Mouse (Mus musculus): Measurements from ENCODE around the gene Gpr27.

Gene Gpr27

GRCm38 (mm10) chr6:99677325-99677724, 15.2 kb upstream of the Gpr27 start:
- DNase-seq (ENCODE audit: low spot score), result no peak

GRCm38 (mm10) chr6:99678108-99678507, 14.4 kb upstream of the Gpr27 start:
- no peak for DNase-seq (ENCODE audit: low spot score)

- no peak for DNase-seq (ENCODE audit: low spot score)
These were observed 8.5 kb upstream of the Gpr27 start for GRCm38 (mm10) chr6:99683974-99684373.

GRCm38 (mm10) chr6:99684899-99685298, 7.6 kb upstream of the Gpr27 start:
- DNase-seq (ENCODE audit: low spot score), result no peak

DNA sequence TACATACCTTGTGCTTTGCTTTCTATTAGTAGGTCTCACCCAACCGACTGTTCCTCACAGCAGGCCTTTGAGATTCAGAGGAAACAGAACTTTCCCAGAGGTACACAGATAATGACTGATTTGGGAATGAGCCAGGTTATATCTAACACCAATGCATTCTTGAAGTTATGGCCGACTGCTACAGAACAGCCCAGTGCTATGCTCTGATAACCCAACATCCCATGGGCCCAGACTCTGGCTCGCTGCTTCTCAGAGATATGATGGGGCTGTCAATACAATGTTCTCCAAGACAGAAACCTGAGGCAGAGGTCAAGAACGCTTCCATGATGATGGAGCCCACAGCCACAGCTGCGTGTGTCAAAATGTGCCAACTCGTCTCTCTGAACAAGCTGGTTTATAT, 4.0 kb upstream of the Gpr27 start:
- no peak for DNase-seq (ENCODE audit: low spot score)

DNA sequence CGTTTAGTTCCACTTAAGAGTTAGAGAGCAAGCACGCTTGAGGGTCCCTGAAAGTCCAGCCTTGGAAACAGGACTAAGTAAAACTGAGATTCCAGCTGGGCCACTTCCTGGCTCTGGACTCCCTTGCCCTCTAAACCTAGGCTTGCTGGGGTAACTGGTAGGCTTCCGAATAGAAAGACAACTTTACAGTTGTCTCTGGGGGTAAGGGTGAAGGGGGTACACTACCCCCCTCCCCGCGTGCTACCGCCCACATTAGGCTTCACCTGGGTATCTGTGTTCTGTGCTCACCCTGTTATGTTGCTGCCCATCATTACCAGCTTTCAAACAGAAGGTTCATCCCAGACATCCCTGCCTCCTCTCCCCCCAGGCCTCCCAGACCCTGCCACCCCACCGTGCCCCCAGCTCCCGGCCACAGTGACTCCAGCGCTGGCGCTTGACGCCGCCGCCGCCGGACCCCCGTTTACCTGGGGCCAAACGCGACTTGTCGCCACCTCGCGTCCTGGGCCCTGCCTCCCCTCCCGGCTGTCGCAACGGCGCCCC, 743 bp upstream of the Gpr27 start:
- no peak for DNase-seq (ENCODE audit: low spot score)

DNA sequence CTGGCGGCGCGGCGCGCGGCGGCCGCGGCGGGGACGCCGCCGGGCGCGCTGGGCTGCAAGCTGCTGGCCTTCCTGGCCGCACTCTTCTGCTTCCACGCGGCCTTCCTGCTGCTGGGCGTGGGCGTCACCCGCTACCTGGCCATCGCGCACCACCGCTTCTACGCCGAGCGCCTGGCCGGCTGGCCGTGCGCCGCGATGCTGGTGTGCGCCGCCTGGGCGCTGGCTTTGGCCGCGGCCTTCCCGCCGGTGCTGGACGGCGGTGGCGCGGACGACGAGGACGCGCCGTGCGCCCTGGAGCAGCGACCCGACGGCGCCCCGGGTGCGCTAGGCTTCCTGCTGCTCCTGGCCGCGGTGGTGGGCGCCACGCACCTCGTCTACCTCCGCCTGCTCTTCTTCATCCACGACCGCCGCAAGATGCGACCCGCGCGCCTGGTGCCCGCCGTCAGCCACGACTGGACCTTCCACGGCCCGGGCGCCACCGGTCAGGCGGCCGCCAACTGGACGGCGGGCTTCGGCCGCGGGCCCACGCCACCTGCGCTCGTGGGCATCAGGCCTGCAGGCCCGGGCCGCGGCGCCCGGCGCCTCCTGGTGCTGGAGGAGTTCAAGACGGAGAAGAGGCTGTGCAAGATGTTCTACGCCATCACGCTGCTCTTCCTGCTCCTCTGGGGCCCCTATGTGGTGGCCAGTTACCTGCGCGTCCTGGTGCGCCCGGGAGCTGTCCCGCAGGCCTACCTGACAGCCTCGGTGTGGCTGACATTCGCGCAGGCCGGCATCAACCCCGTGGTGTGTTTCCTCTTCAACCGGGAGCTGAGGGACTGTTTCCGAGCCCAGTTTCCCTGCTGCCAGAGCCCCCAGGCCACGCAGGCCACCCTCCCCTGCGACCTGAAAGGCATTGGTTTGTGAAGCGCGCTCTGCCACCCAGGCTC, 700 bp downstream of the Gpr27 start:
- DNase-seq (ENCODE audit: low spot score), result no peak

DNA sequence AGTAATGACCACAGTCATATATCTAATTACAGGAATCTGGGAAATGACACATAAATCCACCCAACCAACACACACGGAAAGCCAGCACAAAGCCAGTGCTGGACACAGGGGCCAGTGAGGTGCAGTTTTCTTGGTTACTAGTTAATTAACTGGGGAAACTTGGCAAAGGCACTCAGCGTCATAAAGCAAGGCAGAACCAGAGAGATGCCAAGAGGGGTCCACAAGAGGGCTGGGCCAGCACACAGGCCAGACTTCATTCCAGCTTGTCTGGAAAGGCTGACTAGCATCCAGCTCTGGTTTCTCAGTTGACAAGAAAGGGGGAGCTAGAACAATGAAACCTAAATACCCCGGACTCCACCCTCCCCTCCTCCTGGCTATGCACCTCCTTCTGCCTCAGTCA, 8.0 kb downstream of the Gpr27 start:
- no peak for DNase-seq (ENCODE audit: low spot score)

- DNase-seq (ENCODE audit: low spot score), result no peak
These were observed 19.2 kb downstream of the Gpr27 start for GRCm38 (mm10) chr6:99711576-99712101.

GRCm38 (mm10) chr6:99713256-99713655, 20.8 kb downstream of the Gpr27 start:
- no peak for DNase-seq (ENCODE audit: low spot score)

DNA sequence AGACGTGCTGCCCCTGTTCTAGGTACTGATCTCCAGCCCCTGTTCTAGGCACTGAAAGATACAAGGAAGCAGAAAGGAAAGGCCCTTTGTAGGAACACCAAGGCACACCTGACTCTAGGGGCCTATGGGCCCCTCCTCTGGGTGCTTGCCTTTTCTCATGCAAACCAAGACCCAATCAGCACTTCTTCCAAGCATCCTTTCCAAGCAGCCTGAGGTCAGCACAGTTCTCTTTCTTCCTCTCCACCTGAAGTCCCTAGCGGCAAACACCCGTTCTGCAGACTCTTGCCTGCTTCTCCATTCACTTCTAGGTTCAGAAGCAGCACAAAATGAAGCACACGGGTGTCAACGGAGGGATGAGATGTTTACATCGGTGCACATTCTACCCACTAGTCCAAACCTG, 22.7 kb downstream of the Gpr27 start:
- DNase-seq (ENCODE audit: low spot score), result no peak

DNA sequence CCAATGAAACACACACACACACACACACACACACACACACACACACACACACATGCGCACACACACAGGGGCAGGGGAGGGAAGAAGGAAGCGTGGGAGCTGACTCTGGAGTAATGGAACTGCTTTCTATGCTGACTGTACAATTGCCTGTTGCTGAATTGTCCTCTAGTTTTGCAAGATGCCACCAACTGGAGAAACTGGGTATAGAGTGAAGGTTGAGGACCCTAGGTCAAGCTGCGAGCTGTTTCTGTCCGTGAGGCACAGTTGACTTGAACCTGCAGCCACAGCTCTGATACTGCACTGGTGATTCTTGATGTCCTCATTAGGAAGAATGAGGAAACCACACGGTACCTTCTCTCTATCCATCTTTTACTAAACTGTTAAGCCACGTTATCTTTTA, 23.4 kb downstream of the Gpr27 start:
- no peak for DNase-seq (ENCODE audit: low spot score)

GRCm38 (mm10) chr6:99721032-99721431, 28.6 kb downstream of the Gpr27 start:
- no peak for DNase-seq (ENCODE audit: low spot score)

DNA sequence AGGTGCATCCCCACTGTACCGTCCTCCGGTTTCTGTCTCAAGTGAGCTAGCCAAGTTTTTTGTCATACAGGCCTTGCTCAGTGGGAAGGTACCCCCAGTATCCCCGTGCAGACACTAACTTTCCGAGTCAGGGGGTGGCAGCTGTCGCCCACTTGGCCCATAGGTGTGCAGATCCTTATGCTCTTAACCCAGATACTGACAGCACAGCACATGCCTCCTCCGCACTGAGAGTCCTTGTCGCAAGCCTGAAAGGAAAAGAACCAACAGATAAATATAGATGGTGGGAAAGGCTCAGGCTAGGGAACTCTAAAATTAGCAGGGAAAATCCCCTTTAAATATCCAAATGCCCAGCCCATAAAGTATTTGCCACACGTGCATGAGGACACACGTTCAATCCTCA, 29.9 kb downstream of the Gpr27 start:
- DNase-seq (ENCODE audit: low spot score), result no peak

DNA sequence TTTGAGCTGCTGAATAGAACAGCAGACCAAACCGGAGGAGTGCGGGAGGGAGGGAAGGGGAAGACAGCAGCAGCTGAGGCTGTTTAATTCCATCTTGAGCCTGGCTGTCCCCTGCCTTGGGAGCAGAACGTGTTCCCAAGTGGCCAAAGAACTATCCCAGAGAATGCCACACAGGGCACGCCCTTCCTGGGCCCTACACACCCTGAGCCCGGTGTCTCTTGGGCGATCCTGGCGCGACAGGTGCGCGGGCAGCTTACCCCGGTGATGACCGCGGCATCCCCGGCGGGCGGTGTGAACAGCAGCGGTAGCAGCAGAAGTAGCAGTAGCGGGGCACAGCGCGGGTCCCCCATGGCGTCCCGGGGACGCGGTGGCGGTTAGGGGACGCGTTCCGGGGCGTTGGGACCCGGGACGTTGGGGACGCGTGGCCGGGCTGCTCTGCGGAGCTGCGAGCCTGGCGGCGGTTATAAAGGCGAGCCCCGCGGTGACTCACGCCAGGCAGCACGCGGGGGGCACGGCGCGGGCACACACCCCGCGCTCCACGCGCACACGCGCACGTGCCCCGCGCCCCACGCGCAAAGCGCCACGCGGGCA, 33.6 kb downstream of the Gpr27 start, which contains the start of gene Prok2:
Gene Prok2, minus strand, starts transcription at position 422 of the 591 bp plus-strand sequence.
- DNase-seq (ENCODE audit: low spot score), result no peak

GRCm38 (mm10) chr6:99726576-99727303, 34.3 kb downstream of the Gpr27 start:
- no peak for DNase-seq (ENCODE audit: low spot score)

DNA sequence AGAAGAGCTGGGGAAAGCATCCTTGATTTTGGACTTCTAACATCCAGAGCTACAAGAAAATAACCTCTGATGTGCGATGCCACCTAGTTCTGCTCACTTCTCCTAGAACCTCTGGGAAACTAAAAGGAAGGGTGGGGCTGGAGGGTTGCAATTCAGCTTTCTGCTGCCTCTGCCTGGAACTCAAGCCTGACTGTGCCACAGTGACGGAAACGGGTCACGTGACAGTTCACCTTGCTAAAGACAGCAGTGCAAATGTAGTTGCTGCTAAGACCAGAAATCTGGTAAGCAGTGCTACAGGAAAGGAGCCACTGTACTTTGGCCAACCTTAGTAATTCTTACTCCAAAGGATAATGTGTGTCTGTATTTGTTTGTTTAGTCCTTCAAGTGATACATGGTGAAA, 37.4 kb downstream of the Gpr27 start:
- no peak for DNase-seq (ENCODE audit: low spot score)

DNA sequence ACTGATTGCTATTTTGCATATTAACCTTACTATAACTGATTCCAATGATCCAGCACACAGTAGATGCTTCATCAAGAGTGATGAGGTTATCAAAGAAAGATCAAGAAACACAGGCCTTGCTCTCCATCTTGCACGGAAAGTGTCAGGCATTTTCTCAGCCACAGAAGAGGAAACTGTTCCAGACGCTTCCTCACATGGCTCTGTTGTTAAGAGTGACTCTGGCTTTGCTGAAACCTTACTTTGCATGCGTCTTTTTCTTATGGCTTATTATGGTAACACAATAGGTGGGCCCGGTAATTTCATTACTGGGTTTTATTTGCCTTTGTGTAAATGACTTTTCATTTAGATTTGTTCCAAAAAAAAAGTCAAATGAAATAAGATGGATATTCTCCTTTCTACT, 39.4 kb downstream of the Gpr27 start:
- no peak for DNase-seq (ENCODE audit: low spot score)

- DNase-seq (ENCODE audit: low spot score), result no peak
These were observed 40.2 kb downstream of the Gpr27 start for GRCm38 (mm10) chr6:99732673-99733072.

DNA sequence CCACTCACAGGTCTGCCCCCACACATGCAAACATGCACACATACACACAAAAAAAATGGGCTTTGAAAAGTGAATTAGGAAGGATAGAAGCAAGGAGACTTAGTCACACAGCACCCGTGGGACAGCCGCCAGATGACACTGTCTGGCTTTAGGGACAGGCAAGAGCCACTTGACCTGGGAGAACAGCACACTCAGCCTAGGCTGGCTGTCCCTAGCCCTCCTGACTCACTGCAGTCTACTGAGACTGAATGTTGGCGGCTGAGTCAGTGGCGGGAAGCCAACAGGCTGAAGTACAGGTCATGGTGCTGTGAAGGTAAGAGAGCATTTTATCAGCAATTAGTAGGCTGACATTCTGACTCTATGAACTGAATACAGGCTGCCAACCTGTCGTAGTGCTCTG, 42.2 kb downstream of the Gpr27 start:
- DNase-seq (ENCODE audit: low spot score), result no peak

DNA sequence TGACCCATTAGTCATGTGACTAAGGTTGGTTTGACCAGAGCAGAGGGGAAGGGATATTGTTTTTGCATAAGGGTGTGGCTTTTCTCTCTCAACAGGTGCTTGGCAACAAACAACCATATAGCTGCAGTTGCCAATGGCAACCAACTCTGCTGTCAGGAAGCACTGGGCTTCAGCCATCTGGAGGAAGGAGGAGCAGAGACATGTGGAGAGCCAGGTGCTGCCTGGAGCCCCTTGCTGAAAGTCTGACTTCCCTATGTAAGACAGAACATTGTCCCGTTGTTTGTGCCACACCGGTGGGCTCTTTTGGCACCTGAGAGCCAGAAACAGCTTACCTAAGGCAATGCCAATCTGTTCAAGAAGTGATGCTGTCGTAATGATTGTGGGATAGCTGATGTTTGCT, 50.4 kb downstream of the Gpr27 start:
- no peak for DNase-seq (ENCODE audit: low spot score)
